Mouse (Mus musculus): ENCODE data around the gene Qtrt2. TPM values are rescaled to one million over a fixed set of nuclear protein-coding genes. Genes with fewer than 3 reads are reported as not detected.

Gene Qtrt2
- 21.1 and 24.8 TPM in 2 replicates for polyA plus RNA-seq (2015; fragmentation: Nextera tagmentation; extraction: Ambion mirVana)

- Histone ChIP-seq H3K27me3 (ENCODE audit: control insufficient read depth, insufficient read depth, low read depth, low read length) (no peaks in the 10 kb centered on the region), H3K27ac (ENCODE audit: low read length) (no peak within 1 kb of the TSS), H3K4me1 (replicated peaks; ENCODE audit: control insufficient read depth, insufficient read depth, low read length) (no peaks in the 10 kb centered on the region), H3K9me3 (ENCODE audit: control insufficient read depth, low read length) (no peaks in the 10 kb centered on the region), H3K4me2 (ENCODE audit: low read depth, low read length) (no peak within 1 kb of the TSS), H3K9ac (ENCODE audit: low read length) (no peak within 1 kb of the TSS), H3K4me3 (ENCODE audit: low read length) (no peak within 1 kb of the TSS), H3K36me3 (ENCODE audit: control insufficient read depth, insufficient read depth, low read length) (no peaks in the 10 kb centered on the region)
- 79% methylated on average over 6 of the region's 6 CpGs for WGBS
- ATAC-seq (ENCODE audit: low read depth), result no peak
Measured at GRCm38 (mm10) chr16:43926341-43926859, at the start of gene Qtrt2. TSS of gene Qtrt2 (minus strand) at chr16:43926809.

- Histone ChIP-seq H3K9ac (ENCODE audit: low read length) (no peak overlapping the region), H3K4me3 (ENCODE audit: low read length) (no peak overlapping the region), H3K4me1 (replicated peaks; ENCODE audit: control insufficient read depth, insufficient read depth, low read length) (no peaks in the 10 kb centered on the region), H3K27me3 (ENCODE audit: control insufficient read depth, insufficient read depth, low read depth, low read length) (no peaks in the 10 kb centered on the region; the same call in none of the 2 replicates), H3K27ac (ENCODE audit: low read length) (no peak overlapping the region), H3K4me2 (ENCODE audit: low read depth, low read length) (no peak overlapping the region), H3K9me3 (ENCODE audit: control insufficient read depth, low read length) (no peaks in the 10 kb centered on the region), H3K36me3 (ENCODE audit: control insufficient read depth, insufficient read depth, low read length) (no peaks in the 10 kb centered on the region)
- ATAC-seq (ENCODE audit: low read depth), result no peak
- 78% methylated on average over 22 of the region's 22 CpGs for WGBS
Measured at GRCm38 (mm10) chr16:43973606-43974220, 47.1 kb upstream of the Qtrt2 start.

- WGBS, result 90% methylated on average over 11 of the region's 11 CpGs
Measured at GRCm38 (mm10) chr16:43973147-43973546, 46.5 kb upstream of the Qtrt2 start.

GRCm38 (mm10) chr16:43972391-43972790 lies 45.8 kb upstream of the Qtrt2 start:
- no peak overlapping the region for H3K27ac ChIP-seq (ENCODE audit: low read length)
- no peaks in the 10 kb centered on the region for H3K36me3 ChIP-seq (ENCODE audit: control insufficient read depth, insufficient read depth, low read length)
- H3K9ac ChIP-seq (ENCODE audit: low read length), result no peak overlapping the region
- H3K4me2 ChIP-seq (ENCODE audit: low read depth, low read length), result no peak overlapping the region
- H3K9me3 ChIP-seq (ENCODE audit: control insufficient read depth, low read length), result no peaks in the 10 kb centered on the region
- H3K27me3 ChIP-seq (ENCODE audit: control insufficient read depth, insufficient read depth, low read depth, low read length), result no peaks in the 10 kb centered on the region
- ATAC-seq (ENCODE audit: low read depth), result no peak
- H3K4me3 ChIP-seq (ENCODE audit: low read length), result no peak overlapping the region
- H3K4me1 ChIP-seq (replicated peaks; ENCODE audit: control insufficient read depth, insufficient read depth, low read length), result no peaks in the 10 kb centered on the region
- 99% methylated on average over 2 of the region's 2 CpGs for WGBS

More at GRCm38 (mm10) chr16:43973147-43973546, 46.5 kb upstream of the Qtrt2 start:
- ATAC-seq (ENCODE audit: low read depth), result no peak
- H3K4me1 ChIP-seq (replicated peaks; ENCODE audit: control insufficient read depth, insufficient read depth, low read length), result no peaks in the 10 kb centered on the region
- H3K27me3 ChIP-seq (ENCODE audit: control insufficient read depth, insufficient read depth, low read depth, low read length), result no peaks in the 10 kb centered on the region
- H3K36me3 ChIP-seq (ENCODE audit: control insufficient read depth, insufficient read depth, low read length), result no peaks in the 10 kb centered on the region
- no peak overlapping the region for H3K4me2 ChIP-seq (ENCODE audit: low read depth, low read length)
- no peaks in the 10 kb centered on the region for H3K9me3 ChIP-seq (ENCODE audit: control insufficient read depth, low read length)
- no peak overlapping the region for H3K27ac ChIP-seq (ENCODE audit: low read length)
- H3K4me3 ChIP-seq (ENCODE audit: low read length), result no peak overlapping the region
- H3K9ac ChIP-seq (ENCODE audit: low read length), result no peak overlapping the region

GRCm38 (mm10) chr16:43971741-43972140 lies 45.1 kb upstream of the Qtrt2 start:
- Histone ChIP-seq H3K27me3 (ENCODE audit: control insufficient read depth, insufficient read depth, low read depth, low read length) (no peaks in the 10 kb centered on the region), H3K4me3 (ENCODE audit: low read length) (no peak overlapping the region), H3K9me3 (ENCODE audit: control insufficient read depth, low read length) (no peaks in the 10 kb centered on the region), H3K27ac (ENCODE audit: low read length) (no peak overlapping the region), H3K4me1 (replicated peaks; ENCODE audit: control insufficient read depth, insufficient read depth, low read length) (no peaks in the 10 kb centered on the region), H3K4me2 (ENCODE audit: low read depth, low read length) (no peak overlapping the region), H3K9ac (ENCODE audit: low read length) (no peak overlapping the region), H3K36me3 (ENCODE audit: control insufficient read depth, insufficient read depth, low read length) (no peaks in the 10 kb centered on the region)
- WGBS, result 51% methylated on average over 9 of the region's 9 CpGs
- no peak for ATAC-seq (ENCODE audit: low read depth)

- Histone ChIP-seq H3K27me3 (ENCODE audit: control insufficient read depth, insufficient read depth, low read depth, low read length) (no peaks in the 10 kb centered on the region), H3K36me3 (ENCODE audit: control insufficient read depth, insufficient read depth, low read length) (no peaks in the 10 kb centered on the region), H3K4me3 (ENCODE audit: low read length) (no peak overlapping the region), H3K4me1 (replicated peaks; ENCODE audit: control insufficient read depth, insufficient read depth, low read length) (no peaks in the 10 kb centered on the region), H3K9ac (ENCODE audit: low read length) (no peak overlapping the region), H3K27ac (ENCODE audit: low read length) (no peak overlapping the region), H3K9me3 (ENCODE audit: control insufficient read depth, low read length) (no peaks in the 10 kb centered on the region), H3K4me2 (ENCODE audit: low read depth, low read length) (no peak overlapping the region)
- ATAC-seq (ENCODE audit: low read depth), result no peak
- 92% methylated on average over 11 of the region's 11 CpGs for WGBS
Measured at GRCm38 (mm10) chr16:43971189-43971588, 44.6 kb upstream of the Qtrt2 start.

GRCm38 (mm10) chr16:43970426-43970825 lies 43.8 kb upstream of the Qtrt2 start:
- Histone ChIP-seq H3K4me1 (replicated peaks; ENCODE audit: control insufficient read depth, insufficient read depth, low read length) (no peaks in the 10 kb centered on the region), H3K4me3 (ENCODE audit: low read length) (no peak overlapping the region), H3K4me2 (ENCODE audit: low read depth, low read length) (no peak overlapping the region), H3K27me3 (ENCODE audit: control insufficient read depth, insufficient read depth, low read depth, low read length) (no peaks in the 10 kb centered on the region), H3K9ac (ENCODE audit: low read length) (no peak overlapping the region), H3K9me3 (ENCODE audit: control insufficient read depth, low read length) (no peaks in the 10 kb centered on the region), H3K36me3 (ENCODE audit: control insufficient read depth, insufficient read depth, low read length) (no peaks in the 10 kb centered on the region), H3K27ac (ENCODE audit: low read length) (no peak overlapping the region)
- no peak for ATAC-seq (ENCODE audit: low read depth)
- WGBS, result 73% methylated on average over 3 of the region's 3 CpGs

- no peaks in the 10 kb centered on the region for H3K4me1 ChIP-seq (replicated peaks; ENCODE audit: control insufficient read depth, insufficient read depth, low read length)
- no peak overlapping the region for H3K4me2 ChIP-seq (ENCODE audit: low read depth, low read length)
- H3K9ac ChIP-seq (ENCODE audit: low read length), result no peak overlapping the region
- H3K27me3 ChIP-seq (ENCODE audit: control insufficient read depth, insufficient read depth, low read depth, low read length), result no peaks in the 10 kb centered on the region
- ATAC-seq (ENCODE audit: low read depth), result no peak
- no peak overlapping the region for H3K4me3 ChIP-seq (ENCODE audit: low read length)
- no peaks in the 10 kb centered on the region for H3K9me3 ChIP-seq (ENCODE audit: control insufficient read depth, low read length)
- H3K27ac ChIP-seq (ENCODE audit: low read length), result no peak overlapping the region
- 81% methylated on average over 13 of the region's 13 CpGs for WGBS
- no peaks in the 10 kb centered on the region for H3K36me3 ChIP-seq (ENCODE audit: control insufficient read depth, insufficient read depth, low read length)
Measured at GRCm38 (mm10) chr16:43965781-43966389, 39.3 kb upstream of the Qtrt2 start.

GRCm38 (mm10) chr16:43963780-43964179 lies 37.2 kb upstream of the Qtrt2 start:
- no peak for ATAC-seq (ENCODE audit: low read depth)
- no peaks in the 10 kb centered on the region for H3K4me1 ChIP-seq (replicated peaks; ENCODE audit: control insufficient read depth, insufficient read depth, low read length)
- H3K4me3 ChIP-seq (ENCODE audit: low read length), result no peak overlapping the region
- no peak overlapping the region for H3K27ac ChIP-seq (ENCODE audit: low read length)
- H3K27me3 ChIP-seq (ENCODE audit: control insufficient read depth, insufficient read depth, low read depth, low read length), result no peaks in the 10 kb centered on the region
- no peaks in the 10 kb centered on the region for H3K36me3 ChIP-seq (ENCODE audit: control insufficient read depth, insufficient read depth, low read length)
- H3K9me3 ChIP-seq (ENCODE audit: control insufficient read depth, low read length), result no peaks in the 10 kb centered on the region
- no peak overlapping the region for H3K4me2 ChIP-seq (ENCODE audit: low read depth, low read length)
- no peak overlapping the region for H3K9ac ChIP-seq (ENCODE audit: low read length)
- 79% methylated on average over 3 of the region's 3 CpGs for WGBS

Measured in lung, embryonic 16.5 days (tissue).